Mouse (Mus musculus): ENCODE data around the gene Zfp961.
"Not testable (repeated sequence)": the region's sequence is repeated elsewhere in the genome, so short reads cannot be mapped to it uniquely, and the experiment has no call there.

Zfp961 gene

DNA sequence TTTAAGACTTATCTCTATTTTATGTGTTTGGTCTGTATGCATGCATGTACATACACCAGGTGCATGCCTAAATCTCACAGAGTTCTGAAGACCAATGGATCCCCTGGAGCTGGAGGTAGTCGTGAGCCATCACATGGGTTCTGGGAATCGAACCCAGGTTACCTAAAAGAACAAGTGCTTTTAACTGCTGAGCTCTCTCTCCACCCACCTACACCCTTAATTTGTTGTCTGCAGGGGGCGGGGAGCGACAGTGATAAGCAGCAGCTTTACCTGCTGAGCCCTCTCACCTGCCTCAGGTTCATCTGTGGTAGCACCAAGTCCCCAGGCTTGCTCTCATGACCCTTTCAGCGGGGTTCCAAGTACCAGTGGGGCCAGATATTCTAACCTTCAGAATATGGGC is 11.0 kb downstream of the Zfp961 start:
- DNase-seq (ENCODE audit: low spot score in 2 of 2), result peak in 1 of 2 experiments; percentile 50

DNA sequence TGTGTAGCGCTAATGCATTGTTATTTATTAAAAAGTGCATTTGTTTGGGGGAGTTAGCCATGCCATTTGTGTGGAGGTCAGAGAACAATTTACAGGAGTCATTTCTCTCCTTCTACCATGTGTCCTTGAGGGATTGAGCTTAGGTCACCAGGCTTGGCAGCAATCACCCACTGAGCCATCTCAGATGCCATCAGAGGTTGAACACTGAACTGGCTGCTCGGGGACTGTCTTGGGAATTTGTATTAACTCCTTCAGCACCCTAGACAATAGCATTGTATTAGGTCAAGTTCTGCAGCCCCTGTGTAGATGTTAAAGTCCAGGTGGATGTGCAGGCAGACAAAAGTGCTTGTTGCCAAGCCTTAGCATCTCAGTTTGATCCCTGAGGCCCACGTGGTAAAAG is 13.2 kb downstream of the Zfp961 start:
- DNase-seq (ENCODE audit: low spot score in 2 of 2), result peak in 1 of 2 experiments; percentile 17

DNA sequence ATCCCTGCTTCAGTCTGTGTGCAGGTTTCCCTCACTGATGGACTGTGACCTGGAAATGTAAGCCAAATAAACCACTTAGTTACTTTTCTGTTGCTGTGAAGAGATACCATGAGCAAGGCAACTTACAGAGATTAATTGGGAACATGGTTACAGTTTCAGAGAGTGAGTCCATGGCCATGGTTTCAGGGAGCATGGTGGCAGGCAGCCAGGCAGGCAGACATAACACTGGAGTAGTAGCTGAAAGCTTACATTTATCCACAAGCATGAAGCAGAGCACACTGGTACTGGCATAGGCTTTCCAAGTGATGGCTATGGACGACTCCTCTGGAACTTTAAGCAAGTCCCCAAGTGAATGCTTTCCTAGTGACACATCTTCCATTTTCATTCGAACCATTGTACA is 14.3 kb downstream of the Zfp961 start:
- peak in 1 of 2 experiments; percentile 47 for DNase-seq (ENCODE audit: low spot score in 2 of 2)

DNA sequence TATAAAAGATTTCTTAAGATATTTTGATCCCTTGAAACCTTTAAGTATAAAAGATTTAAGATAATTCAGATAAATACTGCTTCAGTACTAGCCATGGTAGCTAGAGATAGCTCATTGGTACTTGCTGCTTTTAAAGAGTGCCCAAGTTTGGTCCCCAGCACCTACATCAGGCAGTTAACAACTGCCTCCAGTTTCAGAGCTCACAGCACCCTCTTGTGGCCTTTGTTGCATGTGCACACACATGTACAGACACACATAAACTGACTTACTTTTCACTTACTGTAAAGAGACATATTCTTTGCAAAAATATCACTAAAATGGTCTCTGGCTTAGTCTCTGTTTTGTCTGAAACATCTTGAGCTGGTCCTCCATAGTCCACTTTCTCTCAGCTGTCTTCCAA is 15.6 kb downstream of the Zfp961 start:
- peak in 1 of 2 experiments; percentile 42 for DNase-seq (ENCODE audit: low spot score in 2 of 2)

DNA sequence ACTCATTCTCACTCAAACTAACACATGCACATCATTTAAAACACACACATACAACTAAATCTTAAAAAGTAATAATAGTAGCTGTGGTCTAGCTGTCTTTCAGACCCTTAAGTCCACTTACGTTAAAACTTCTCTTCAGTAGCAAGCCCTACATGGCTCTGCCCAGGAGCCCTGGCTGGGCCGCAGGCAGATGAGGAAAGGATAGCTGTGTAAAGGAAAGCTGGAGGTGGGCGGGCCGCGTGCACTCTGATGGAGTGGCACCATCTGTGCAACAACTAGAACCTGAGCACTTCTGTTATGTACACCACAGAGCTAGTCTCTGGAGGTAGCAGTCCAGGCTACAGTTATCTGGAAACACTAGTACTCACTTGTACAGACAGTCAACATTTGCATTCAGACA is 16.4 kb downstream of the Zfp961 start:
- DNase-seq (ENCODE audit: low spot score in 2 of 2), result peak in 1 of 2 experiments; percentile 47

DNA sequence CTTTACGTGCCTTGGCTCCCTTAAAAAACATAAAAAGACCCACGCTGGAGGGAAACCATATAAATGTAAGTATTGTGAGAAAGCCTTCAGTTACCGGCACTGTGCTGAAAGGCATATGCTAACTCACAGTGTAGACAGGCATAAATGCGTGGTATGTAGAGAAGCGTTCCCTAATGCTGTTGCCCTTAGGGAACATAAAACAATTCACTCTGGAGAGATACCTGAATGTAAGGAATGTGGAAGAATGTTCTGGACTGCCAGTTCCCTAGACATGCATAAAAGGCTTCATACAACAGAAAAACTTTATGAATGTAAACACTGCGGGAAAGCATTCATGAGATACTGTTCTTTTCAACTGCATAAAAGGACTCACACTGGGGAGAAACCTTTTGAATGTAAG is 17.3 kb downstream of the Zfp961 start:
- DNase-seq (ENCODE audit: low spot score in 2 of 2), result peak in 1 of 2 experiments; percentile 2

DNA sequence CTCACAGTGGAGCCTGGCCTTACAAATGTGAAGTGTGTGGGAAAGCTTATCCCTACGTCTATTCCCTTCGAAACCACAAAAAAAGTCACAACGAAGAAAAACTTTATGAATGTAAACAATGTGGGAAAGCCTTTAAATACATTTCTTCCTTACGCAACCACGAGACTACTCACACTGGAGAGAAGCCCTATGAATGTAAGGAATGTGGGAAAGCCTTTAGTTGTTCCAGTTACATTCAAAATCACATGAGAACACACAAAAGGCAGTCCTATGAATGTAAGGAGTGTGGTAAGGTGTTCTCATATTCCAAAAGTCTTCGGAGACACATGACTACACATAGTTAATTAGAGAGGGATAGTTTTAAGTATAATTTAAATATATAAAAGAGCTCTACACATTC is 17.8 kb downstream of the Zfp961 start:
- no peak for DNase-seq (ENCODE audit: low spot score in 2 of 2)

DNA sequence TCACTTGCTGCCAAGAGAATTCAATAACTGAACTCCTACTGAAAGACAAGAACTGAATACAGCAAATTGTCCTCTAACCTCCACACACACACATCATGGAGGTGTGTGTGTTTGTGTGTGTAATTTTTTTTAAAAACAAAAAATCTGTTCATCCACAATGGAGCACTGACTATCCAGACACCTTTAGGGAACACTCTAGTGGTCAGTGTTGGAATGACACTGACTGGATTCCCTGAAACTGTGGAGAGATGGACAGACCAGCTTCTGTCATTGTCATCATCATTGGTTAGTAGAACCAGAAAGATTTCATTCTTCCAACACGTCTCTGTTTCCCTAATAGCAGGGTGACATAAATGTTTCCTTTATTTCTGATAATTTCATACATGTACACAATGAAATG is 21.1 kb downstream of the Zfp961 start:
- DNase-seq (ENCODE audit: low spot score in 2 of 2), result peak in 1 of 2 experiments; percentile 44

DNA sequence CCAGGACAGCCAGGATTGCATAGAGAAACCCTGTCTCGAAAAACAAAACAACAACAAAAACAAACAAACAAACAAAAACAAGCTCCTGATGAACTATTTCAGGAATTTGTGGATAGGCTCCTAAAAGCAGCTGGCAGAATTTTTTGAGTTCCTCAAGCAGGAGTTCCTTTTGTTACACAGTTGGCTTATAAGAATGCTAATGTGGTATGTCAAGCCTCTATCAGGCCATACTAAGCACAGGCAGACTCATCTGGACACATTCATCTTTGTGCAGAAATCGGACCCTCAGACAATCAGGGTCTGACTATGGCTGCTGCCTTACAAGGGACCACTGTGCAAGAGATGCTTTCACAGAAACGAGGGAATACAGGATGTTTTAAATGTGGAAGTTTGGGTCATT is 23.4 kb downstream of the Zfp961 start:
- DNase-seq (ENCODE audit: low spot score in 2 of 2), result peak in 1 of 2 experiments; percentile 30

DNA sequence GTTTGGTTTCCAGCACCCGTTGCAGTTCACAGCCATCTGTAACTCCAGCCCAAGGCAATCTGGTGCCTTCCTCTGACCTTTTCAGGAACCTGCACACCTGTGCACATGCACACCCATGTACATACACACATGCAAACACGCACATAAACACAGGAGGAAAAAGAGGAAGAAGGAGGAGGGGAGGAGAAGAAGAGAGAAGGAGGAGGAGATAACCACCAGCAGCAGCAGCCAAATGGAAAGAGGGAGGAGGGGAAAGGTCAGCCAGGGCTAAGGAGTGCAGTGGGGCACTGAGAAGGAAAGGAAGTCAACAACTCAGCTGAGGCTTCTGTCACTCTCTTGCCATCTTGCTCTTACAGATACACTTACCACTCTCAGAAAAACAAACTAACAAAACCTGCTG is 30.2 kb downstream of the Zfp961 start:
- DNase-seq (ENCODE audit: low spot score in 2 of 2), result no peak

DNA sequence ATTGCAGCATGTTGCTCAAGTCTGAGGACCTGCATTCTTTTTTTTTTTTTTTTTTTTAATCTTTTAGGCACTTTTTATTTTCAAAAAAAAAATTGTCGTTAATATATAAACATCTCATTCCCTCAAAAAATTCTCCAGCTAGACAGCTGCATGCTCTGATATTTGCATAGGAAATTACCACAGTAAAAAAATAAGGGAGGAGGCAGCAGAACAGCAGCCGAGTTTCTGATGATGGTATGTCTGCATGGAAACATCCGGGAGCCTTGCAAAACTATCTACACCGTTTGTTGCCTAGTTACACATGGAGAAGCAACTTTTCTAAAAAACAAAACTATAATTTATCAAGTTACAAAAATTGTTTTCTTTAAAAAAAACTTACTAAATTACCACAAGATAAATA is 30.6 kb downstream of the Zfp961 start:
- no peak for DNase-seq (ENCODE audit: low spot score in 2 of 2)

DNA sequence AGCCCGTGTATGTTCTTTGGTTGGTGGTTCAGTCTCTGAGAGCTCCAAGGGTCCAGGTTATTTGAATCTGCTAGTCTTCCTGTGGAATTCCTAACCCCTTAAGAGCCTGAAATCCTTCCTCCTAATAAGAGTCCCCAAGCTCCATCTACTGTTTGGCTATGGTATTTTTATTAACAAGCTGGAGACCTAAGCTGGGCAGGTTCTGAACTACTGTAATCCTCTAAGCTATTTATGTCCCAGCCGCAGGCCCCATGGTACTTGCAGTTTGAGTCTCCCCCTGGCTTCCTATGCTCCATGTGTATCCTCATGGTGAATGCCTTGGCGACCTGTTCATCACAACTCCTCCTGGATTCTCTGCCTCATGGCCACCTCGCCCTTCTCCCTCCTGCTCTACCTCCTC is 33.8 kb downstream of the Zfp961 start:
- no peak for DNase-seq (ENCODE audit: low spot score in 2 of 2)

DNA sequence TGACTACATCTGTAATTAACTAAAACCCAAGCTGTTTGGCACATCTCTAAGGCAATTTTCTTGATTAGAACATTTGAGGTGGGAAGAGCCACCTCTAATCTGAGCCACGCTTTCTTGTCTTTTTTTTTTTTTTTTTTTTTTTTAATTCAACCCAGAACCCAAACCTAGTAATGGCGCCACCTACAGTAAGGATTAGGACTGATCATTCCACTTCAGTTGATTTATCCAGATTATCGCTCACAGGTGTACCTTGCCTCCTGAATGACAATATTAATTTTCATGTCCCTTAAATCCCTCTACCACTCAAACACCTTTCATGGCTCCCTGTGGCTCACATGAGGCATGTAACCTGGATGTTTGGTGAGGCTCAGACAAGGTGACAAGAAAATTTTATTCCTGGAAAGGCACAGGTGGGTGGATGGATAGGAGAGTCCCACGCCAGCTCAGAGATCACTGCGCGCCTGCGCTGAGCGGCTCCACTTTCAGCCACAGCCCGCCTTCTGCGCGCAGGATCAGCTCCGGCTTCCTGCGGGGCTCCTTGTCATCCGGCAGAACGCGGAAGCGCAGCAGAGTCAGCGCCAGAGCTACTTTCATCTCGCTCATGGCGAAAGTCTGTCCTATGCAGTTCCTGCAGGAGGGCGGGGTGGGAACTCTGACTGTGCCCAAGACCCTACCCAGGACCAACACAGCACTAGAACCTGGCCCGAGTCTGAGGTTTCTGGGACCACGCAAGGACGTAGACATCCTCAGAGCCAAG is 37.5 kb downstream of the Zfp961 start:
- peak; percentile 47 to 66 for DNase-seq (ENCODE audit: low spot score in 2 of 2)

DNA sequence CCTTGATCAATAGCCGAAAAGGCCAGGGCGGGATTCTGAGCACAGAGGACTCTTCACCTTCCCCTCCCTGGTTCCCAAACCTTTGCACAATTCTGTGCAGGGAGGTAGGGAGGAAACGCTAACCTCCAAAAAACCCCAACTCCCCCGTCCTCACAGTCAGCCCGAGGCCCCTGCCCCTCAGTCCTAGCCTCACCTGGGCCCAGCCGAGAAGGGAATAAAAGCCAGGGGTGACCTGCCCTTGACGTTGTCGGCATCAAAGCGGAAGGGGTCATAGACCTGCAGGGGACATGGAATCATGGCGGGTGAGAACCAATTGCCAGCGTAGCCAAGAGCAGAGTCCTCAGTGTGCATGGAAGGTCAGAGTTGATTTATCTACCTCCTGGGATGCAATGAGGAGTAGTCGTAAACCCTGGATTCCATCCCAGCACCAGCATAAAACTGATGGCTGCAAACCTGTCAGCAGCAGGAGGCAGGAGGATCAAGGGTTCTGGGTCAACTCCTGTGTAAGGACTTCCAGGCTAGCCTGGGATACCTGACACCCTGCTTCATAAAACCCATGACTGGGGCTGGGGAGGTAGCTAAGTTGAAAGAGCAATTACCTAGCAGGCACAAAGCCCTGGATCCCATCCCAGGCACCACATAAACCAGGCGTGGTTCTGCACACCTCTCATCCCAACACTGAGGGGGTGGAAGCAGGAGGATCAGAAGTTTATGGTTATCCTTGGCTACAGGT is 38.2 kb downstream of the Zfp961 start:
- DNase-seq (ENCODE audit: low spot score in 2 of 2), result no peak

DNA sequence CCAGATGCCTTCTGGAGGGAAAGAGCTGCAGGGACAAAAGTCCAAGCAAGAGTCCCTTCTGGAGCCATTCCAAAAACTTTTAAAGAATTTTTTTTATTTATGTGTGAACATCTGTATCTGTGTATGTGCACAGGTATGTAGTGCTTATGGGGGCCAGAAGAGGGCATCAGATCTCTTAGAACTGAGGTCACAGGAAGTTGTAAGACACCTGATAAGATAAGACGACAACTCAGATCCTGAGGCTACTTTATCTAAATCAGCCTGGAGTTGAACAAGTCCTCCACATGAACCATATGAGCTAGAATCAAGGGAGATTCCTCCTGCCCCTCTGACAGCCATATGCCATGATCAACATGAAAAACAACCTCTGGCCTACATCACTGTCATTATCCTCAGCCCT is 48.6 kb downstream of the Zfp961 start:
- DNase-seq (ENCODE audit: low spot score in 2 of 2), result no peak

DNA sequence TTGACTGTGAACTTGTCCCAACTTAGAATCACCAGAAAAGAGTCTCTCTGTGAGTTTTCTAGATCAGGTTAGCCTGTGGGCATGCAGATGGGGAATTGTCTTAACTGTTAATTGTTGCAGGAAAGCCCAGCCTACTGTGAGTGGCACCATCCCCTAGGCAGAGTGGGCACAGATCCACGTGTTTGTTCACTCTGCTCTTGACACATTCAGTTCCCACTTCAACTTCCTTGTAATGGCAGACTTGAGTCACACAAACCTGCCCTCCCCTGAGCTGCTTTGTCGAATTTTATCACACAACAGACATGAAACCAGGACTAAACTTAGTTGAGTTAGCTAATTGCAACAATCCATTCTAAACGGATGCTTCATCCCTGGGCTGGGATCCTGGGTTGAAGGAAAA is 49.4 kb downstream of the Zfp961 start:
- DNase-seq (ENCODE audit: low spot score in 2 of 2), result no peak

DNA sequence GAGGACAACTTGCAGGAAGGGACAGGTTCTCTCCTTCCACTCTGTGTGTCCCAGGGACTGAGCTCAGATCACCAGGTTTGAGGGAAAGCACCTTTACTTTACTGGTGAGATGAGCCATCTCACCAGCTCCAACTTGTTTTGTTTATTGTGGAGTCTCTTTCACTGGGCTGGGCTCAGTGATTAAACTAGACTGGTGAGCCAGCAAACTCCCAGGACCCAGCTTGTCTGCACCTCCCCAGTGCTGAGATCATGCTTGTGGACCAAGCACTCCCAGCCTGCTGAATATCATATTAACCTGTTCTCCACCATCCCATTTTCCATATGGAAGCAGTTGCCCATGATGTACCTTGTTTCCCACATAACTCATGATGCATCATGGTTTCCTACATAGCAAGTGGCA is 52.1 kb downstream of the Zfp961 start:
- DNase-seq (ENCODE audit: low spot score in 2 of 2), result no peak

DNA sequence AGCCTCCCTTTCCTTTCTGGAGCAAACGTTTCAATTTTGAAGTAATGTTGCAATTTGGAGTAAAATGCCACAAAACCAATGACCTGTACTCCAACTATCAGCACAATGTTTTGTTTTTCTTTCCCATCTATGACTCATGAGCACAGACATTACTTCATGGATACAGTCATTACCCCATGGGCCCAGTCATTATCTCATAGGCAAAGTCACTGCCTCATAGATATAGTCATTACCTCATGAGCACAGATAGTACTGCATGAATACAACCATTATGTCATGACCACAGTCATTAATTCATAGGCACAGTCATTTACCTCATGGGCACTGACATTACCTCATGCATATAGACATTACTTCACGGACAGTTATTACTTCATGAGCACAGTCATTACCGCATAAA is 55.1 kb downstream of the Zfp961 start:
- no peak for DNase-seq (ENCODE audit: low spot score in 2 of 2)

DNA sequence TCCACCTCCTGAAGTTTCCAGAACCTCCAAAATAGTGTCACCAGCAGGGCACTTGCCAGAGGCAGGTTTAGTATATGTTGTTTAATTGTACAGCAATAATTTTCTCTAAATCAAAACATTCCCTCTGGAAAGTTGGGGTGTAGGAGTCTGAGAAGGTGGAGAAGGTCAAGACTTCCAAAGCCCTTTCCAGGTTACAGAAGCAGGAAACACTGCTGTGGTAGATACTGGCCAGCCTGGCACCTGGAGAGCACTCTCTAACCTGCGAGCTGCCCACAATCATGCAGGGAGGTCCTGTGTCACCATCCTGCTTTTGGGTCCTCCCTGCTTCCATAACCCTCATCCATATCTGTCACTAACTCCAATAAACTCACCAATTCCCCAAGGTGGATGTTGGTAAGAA is 55.9 kb downstream of the Zfp961 start:
- DNase-seq (ENCODE audit: low spot score in 2 of 2), result no peak

DNA sequence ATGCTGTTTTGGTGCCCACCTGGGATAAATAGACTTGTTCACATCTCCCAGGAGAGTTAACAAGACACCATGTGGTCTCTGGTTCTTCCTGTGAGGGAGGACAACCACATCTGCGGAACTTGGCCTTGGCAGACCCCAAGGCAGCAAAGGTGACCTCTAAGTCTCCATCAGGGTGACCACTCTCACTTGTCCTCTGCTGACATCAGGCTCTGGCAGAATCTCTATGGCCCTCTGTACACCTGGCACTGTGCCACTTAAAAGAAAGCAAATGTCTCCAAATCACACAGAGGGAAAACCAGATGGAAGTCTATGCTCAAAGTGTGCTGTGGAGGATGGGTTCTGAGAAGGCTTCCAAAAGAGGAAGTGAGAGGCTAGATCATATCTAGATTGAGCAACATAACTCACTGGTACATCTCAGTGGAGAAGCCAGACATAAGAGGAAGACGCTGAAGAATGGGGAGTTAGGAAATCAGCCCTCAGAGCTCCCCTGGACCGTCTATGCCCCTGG is 57.4 kb downstream of the Zfp961 start:
- DNase-seq (ENCODE audit: low spot score in 2 of 2), result no peak

DNA sequence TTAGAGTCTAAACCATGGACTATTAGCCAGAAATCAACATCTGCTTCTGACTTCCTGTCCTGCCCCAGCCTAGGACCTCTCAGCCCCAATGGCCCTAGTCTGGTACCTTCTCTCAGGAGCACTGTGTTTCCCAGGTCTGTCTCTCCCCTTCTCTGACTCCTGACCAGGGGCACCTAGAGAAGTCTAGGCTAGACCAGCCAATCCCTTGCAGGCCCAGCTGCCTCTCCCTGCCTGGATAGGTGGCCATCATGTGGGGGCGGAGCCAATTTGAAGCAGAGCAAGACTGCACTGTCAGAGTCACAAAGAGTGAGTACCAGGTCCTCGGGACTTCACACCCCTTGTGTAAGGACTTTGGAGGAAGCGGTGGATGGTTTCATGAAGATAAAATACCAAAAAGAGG is 58.6 kb downstream of the Zfp961 start, which contains the start of gene Cyp4f18:
TSS of gene Cyp4f18 (minus strand) at position 154 of the 400 bp plus-strand sequence.
- no peak for DNase-seq (ENCODE audit: low spot score in 2 of 2)

DNA sequence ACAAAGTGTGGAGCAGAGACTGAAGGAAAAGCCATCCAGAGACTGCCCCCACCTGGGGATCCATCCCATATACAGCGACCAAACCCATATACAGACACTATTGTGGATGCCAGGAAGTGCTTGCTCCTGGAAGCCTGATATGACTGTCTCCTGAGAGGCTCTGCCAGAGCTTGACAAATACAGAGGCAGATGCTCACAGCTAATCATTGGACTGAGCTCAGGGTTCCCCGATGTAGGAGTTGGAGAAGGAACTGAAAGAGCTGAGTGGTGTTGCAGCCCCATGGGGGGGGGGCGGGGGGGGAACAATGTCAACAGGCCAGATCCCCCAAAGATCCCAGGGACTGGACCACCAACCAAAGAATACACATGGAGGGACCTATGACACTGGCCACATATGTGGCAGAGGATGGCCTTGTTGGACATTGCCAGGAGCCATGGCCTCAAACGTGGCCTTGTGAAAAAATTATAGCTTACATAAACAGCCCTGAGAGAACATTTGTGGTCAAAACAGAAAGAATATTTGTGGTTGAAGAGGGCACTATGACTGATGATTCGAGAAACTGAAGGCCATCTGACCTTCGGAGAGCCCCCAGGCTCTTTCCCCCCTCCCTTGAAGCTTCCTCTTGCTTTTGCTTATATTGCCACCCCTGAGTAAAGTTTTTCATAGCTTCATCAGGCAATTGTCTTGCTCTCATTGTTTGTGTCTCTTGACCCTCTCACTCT is 62.8 kb downstream of the Zfp961 start:
- not testable (repeated sequence) for DNase-seq (ENCODE audit: low spot score in 2 of 2)

Measured in urinary bladder, postnatal 4 days (tissue).